Mouse (Mus musculus) frontal cortex, postnatal 36 days (tissue): ENCODE data around the gene Lmln.
"Not testable (repeated sequence)": the region's sequence is repeated elsewhere in the genome, so short reads cannot be mapped to it uniquely, and the experiment has no call there.

ENCODE experiments used
- DNase-seq, 2 experiments: peaks; one replicate each; pipeline ENCODE4 v3.0.0; 2022; ENCODE audit warnings: low spot score in 2 of 2

Gene Lmln

GRCm38 (mm10) chr16:33135167-33135566 lies 72.8 kb downstream of the Lmln start:
- DNase-seq: no peak

GRCm38 (mm10) chr16:33139061-33139460 lies 76.7 kb downstream of the Lmln start:
- DNase-seq: not testable (repeated sequence)

DNA sequence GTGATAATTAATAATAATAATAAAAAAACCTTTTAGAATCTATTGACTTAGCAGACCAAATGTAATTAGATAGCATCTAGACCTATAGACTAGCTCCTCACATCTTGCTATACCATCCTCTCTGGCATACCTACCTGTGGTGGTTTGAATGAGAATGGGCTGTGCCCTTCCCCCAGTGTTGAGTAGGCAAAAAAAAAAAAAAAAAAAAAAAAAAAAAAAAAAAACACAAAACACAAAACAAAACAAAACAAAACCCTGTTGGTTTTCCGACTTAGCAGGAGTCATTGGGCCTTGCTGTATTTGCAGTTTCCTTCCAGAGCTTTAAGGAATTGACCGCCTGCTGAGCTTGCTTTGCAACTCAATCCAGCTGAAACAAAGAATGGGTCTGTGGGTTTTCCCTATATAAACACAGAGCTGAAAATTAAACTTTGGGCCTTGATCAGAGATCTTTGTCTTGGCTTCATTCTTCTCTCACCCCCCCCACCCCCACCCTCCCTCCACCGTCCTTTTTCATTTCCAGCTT lies 79.5 kb downstream of the Lmln start:
- DNase-seq: no peak

DNA sequence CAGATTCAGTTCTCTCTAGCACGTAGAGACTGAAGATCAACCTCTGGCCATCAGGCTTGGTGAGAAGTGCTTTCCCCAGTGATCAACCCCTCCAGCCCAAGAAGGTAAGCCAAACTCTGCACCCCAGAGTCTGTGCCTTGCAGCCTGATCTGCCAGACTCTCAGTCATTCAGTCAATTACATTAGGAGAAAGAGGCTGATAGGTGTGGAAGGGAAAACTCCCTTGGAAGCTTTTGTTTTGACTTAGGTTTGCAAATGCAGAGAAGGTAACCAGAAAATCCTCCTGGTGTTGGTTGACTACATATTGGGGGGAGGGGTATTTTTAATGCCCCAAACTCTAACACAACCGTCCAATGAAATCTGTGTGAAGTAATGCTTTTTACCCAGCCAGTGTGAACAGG lies 81.1 kb downstream of the Lmln start:
- DNase-seq: no peak

DNA sequence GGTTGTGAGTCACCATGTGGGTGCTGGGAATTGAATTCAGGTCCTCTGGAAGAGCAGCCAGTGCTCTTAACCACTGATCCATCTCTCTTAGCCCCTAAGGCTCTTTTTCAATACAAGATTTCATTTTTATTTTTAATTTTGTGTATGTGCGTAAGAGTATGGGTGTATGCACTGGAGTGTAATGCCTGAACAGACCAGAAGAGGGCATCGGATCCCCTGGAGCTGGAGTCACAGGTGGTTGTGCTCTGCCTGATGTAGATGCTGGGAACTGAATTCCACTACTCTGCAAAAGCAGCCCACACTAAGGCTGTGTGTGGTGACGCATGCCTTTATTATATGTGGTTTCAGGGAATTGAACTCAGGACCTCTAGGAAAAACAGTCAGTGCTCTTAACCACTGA lies 83.9 kb downstream of the Lmln start:
- DNase-seq: no peak

- no peak for DNase-seq
Observed at GRCm38 (mm10) chr16:33148135-33148534, 85.8 kb downstream of the Lmln start.

DNA sequence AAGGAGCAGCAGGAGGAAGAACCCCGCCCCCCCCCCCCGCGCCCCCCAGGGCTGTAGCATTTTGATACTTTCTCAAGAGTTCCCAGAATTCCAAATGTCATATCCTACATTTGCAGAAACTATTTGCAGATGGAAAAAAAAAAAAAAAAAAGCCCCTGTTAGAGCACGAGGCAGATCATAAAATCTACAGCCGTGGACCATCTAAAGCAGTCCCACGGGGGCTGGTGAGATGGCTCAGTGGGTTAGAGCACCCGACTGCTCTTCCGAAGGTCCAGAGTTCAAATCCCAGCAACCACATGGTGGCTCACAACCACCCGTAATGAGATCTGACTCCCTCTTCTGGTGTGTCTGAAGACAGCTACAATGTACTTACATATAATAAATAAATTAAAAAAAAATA lies 88.6 kb downstream of the Lmln start:
- not testable (repeated sequence) for DNase-seq

- peak; percentile 54 to 78 for DNase-seq
Observed at GRCm38 (mm10) chr16:33151558-33151957, 89.2 kb downstream of the Lmln start.

- DNase-seq: peak in 1 of 2 experiments; percentile 48
Observed at GRCm38 (mm10) chr16:33154992-33155391, 92.7 kb downstream of the Lmln start.

GRCm38 (mm10) chr16:33158006-33158405 lies 95.7 kb downstream of the Lmln start:
- DNase-seq: no peak

- DNase-seq: peak in 1 of 2 experiments; percentile 27
Observed at GRCm38 (mm10) chr16:33158590-33159071, 96.3 kb downstream of the Lmln start.

DNA sequence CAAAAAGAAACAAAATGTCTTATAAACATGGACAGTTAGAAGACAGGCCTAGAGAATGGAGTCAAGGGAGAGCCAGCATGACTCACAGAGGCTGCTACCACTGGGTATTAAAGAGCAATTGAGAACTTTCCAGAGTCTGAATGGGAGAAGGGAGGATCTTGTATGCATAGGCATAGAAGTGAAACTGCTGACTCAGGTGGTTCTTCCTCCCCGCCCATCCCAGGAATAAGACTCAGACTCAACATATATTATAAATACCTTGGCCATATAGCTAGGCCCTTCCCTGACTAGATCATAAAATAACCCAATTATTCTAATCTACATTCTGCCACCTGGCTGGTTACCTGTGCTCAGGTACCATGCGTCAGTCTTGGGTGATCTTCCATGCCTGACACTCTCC lies 97.0 kb downstream of the Lmln start:
- DNase-seq: no peak

- no peak for DNase-seq
Observed at GRCm38 (mm10) chr16:33163330-33164090, 101.2 kb downstream of the Lmln start.

DNA sequence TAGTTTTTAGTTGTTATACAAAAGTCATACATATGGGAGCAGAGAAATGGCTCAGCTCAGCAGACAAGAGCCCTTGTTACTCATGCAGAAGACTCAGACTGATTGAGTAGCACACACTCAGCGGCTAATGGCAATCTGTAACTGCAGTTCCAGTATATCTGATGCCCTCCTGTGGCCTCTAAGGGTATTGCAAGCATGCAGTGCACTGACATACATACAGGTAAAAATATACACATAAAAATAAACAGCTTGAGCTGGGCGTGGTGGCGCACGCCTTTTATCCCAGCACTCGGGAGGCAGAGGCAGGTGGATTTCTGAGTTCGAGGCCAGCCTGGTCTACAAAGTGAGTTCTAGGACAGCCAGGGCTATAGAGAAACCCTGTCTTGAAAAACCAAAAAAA lies 104.0 kb downstream of the Lmln start:
- DNase-seq: not testable (repeated sequence)

DNA sequence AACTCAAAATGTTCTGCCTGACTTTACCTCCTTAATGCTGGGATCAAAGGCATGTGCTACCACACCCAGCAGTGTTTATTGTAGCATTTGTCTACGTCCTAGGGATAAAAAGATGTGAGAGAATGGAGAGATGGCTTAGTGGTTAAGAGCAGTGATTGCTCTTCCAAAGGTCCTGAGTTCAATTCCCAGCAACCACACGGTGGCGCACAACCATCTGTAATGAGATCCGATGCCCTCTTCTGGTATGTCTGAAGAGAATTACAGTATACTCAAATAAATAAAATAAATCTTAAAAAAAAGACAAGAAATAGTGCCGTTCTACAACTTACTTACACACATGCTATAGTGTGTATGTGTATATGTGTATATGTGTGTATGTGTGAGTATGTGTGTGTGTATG lies 105.2 kb downstream of the Lmln start:
- DNase-seq: no peak

DNA sequence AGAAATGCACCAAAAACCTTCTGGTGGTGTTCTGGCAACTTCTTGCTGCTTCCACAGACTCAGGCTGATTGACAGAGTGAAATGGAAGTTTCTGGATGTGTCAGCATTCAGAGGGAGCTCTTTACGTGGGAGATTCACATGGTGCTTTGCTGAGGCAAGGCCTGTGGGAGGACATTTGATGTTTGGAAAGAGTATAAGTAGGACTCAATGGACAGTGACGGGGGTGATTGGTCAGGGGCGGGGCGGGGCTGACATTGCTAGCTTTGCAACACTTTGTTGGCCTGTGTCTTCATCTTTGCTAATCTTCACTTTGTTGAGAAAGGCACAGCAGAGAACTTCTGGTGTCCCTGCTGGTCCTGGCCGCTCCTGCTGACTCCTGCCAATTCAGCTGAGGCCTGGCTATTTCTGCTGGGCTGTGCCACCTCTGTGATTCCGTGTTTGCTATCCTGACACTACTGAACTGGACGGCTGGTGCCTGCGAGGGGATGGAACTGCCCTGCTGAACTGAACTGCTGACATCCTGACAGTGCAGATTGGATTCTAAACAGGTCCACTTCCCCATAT lies 107.2 kb downstream of the Lmln start:
- DNase-seq: no peak

GRCm38 (mm10) chr16:33170716-33171587 lies 108.6 kb downstream of the Lmln start:
- no peak for DNase-seq

DNA sequence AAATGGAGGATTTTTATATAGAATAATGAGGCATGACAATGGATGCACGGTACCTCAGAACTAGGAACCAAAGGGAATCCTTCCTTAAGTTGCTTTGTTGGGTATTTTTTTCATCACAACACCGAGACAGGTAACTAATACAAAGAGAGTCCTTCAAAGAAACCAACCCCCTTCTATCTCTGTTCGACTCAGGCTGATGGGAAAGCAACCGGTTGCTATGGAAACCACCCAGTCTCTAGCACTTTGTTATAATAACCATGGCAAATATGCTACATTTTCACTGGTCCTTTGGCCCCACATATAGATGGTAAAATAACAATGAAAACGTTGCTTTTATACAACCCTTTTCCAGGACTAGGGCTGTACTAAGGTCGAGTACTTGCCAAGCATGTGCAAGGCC lies 109.5 kb downstream of the Lmln start:
- DNase-seq: no peak

GRCm38 (mm10) chr16:33173151-33173550 lies 110.8 kb downstream of the Lmln start:
- DNase-seq: no peak

GRCm38 (mm10) chr16:33174695-33175094 lies 112.4 kb downstream of the Lmln start:
- no peak for DNase-seq

GRCm38 (mm10) chr16:33176831-33177230 lies 114.5 kb downstream of the Lmln start:
- not testable (repeated sequence) for DNase-seq
